Mouse (Mus musculus): ENCODE data around the gene Kctd2. TPM values are rescaled to one million over a fixed set of nuclear protein-coding genes. Genes with fewer than 3 reads are reported as not detected.

Gene Kctd2
- polyA plus RNA-seq, 1 experiment from 2014 or later = 5.7 TPM

- Histone ChIP-seq H3K4me1 (ENCODE audit: control insufficient read depth, insufficient read depth, low read depth, low read length) (peaks cover 8% of the 10 kb centered on the region), H3K27me3 (replicated peaks; ENCODE audit: control insufficient read depth, insufficient read depth, low read length) (no peaks in the 10 kb centered on the region), H3K4me3 (ENCODE audit: low read length) (no peak overlapping the region), H3K36me3 (ENCODE audit: control insufficient read depth, insufficient read depth, low read length) (peaks cover 26% of the 10 kb centered on the region), H3K9ac (ENCODE audit: low read depth, low read length) (no peak overlapping the region), H3K4me2 (ENCODE audit: low read length) (no peak overlapping the region), H3K27ac (ENCODE audit: low read depth, low read length) (no peak overlapping the region), H3K9me3 (ENCODE audit: control insufficient read depth, low read length) (no peaks in the 10 kb centered on the region)
- WGBS = 96% methylated on average over 6 of the region's 6 CpGs
- ATAC-seq = no peak
Measured at GRCm38 (mm10) chr11:115430561-115430960, 10.6 kb downstream of the Kctd2 start.

GRCm38 (mm10) chr11:115432814-115433213, 12.9 kb downstream of the Kctd2 start:
- H3K27me3 ChIP-seq (replicated peaks; ENCODE audit: control insufficient read depth, insufficient read depth, low read length) = no peaks in the 10 kb centered on the region
- no peak overlapping the region for H3K9ac ChIP-seq (ENCODE audit: low read depth, low read length)
- peaks cover 13% of the 10 kb centered on the region for H3K4me1 ChIP-seq (ENCODE audit: control insufficient read depth, insufficient read depth, low read depth, low read length)
- H3K36me3 ChIP-seq (ENCODE audit: control insufficient read depth, insufficient read depth, low read length) = peaks cover 26% of the 10 kb centered on the region
- no peak overlapping the region for H3K27ac ChIP-seq (ENCODE audit: low read depth, low read length)
- ATAC-seq = no peak
- 86% methylated on average over 4 of the region's 4 CpGs for WGBS
- H3K9me3 ChIP-seq (ENCODE audit: control insufficient read depth, low read length) = no peaks in the 10 kb centered on the region
- no peak overlapping the region for H3K4me3 ChIP-seq (ENCODE audit: low read length)
- no peak overlapping the region for H3K4me2 ChIP-seq (ENCODE audit: low read length)

- Histone ChIP-seq H3K27ac (ENCODE audit: low read depth, low read length) (no peak overlapping the region), H3K4me2 (ENCODE audit: low read length) (no peak overlapping the region), H3K9ac (ENCODE audit: low read depth, low read length) (no peak overlapping the region), H3K4me1 (ENCODE audit: control insufficient read depth, insufficient read depth, low read depth, low read length) (peaks cover 10% of the 10 kb centered on the region), H3K9me3 (ENCODE audit: control insufficient read depth, low read length) (no peaks in the 10 kb centered on the region), H3K36me3 (ENCODE audit: control insufficient read depth, insufficient read depth, low read length) (peaks cover 26% of the 10 kb centered on the region), H3K27me3 (replicated peaks; ENCODE audit: control insufficient read depth, insufficient read depth, low read length) (no peaks in the 10 kb centered on the region), H3K4me3 (ENCODE audit: low read length) (no peak overlapping the region)
- 75% methylated on average over 6 of the region's 6 CpGs for WGBS
- no peak for ATAC-seq
Measured at GRCm38 (mm10) chr11:115433342-115433741, 13.4 kb downstream of the Kctd2 start.

- Histone ChIP-seq H3K4me2 (ENCODE audit: low read length) (peak overlapping the region; percentile 65), H3K9ac (ENCODE audit: low read depth, low read length) (peak overlapping the region; percentile 45), H3K36me3 (ENCODE audit: control insufficient read depth, insufficient read depth, low read length) (peaks cover 10% of the 10 kb centered on the region), H3K27me3 (replicated peaks; ENCODE audit: control insufficient read depth, insufficient read depth, low read length) (no peaks in the 10 kb centered on the region), H3K9me3 (ENCODE audit: control insufficient read depth, low read length) (no peaks in the 10 kb centered on the region), H3K27ac (ENCODE audit: low read depth, low read length) (no peak overlapping the region), H3K4me1 (ENCODE audit: control insufficient read depth, insufficient read depth, low read depth, low read length) (peaks cover 10% of the 10 kb centered on the region), H3K4me3 (ENCODE audit: low read length) (peak overlapping the region; percentile 29)
- ATAC-seq = peak; percentile 67
- WGBS = 5% methylated on average over 31 of the region's 31 CpGs
Measured at GRCm38 (mm10) chr11:115435596-115436337, 15.8 kb downstream of the Kctd2 start.

- 75% methylated on average over 5 of the region's 5 CpGs for WGBS
- no peak for ATAC-seq
Measured at GRCm38 (mm10) chr11:115437571-115438122, 17.7 kb downstream of the Kctd2 start.

GRCm38 (mm10) chr11:115439326-115439725, 19.4 kb downstream of the Kctd2 start:
- no peak for ATAC-seq
- 91% methylated on average over 3 of the region's 3 CpGs for WGBS
- Histone ChIP-seq H3K4me2 (ENCODE audit: low read length) (no peak overlapping the region), H3K27ac (ENCODE audit: low read depth, low read length) (no peak overlapping the region), H3K27me3 (replicated peaks; ENCODE audit: control insufficient read depth, insufficient read depth, low read length) (no peaks in the 10 kb centered on the region), H3K36me3 (ENCODE audit: control insufficient read depth, insufficient read depth, low read length) (no peaks in the 10 kb centered on the region), H3K4me1 (ENCODE audit: control insufficient read depth, insufficient read depth, low read depth, low read length) (peaks cover 10% of the 10 kb centered on the region), H3K9me3 (ENCODE audit: control insufficient read depth, low read length) (no peaks in the 10 kb centered on the region), H3K9ac (ENCODE audit: low read depth, low read length) (no peak overlapping the region), H3K4me3 (ENCODE audit: low read length) (no peak overlapping the region)

More at GRCm38 (mm10) chr11:115437571-115438122, 17.7 kb downstream of the Kctd2 start:
- Histone ChIP-seq H3K4me3 (ENCODE audit: low read length) (no peak overlapping the region), H3K36me3 (ENCODE audit: control insufficient read depth, insufficient read depth, low read length) (no peaks in the 10 kb centered on the region), H3K27ac (ENCODE audit: low read depth, low read length) (no peak overlapping the region), H3K4me1 (ENCODE audit: control insufficient read depth, insufficient read depth, low read depth, low read length) (peaks cover 10% of the 10 kb centered on the region), H3K9me3 (ENCODE audit: control insufficient read depth, low read length) (no peaks in the 10 kb centered on the region), H3K27me3 (replicated peaks; ENCODE audit: control insufficient read depth, insufficient read depth, low read length) (no peaks in the 10 kb centered on the region), H3K9ac (ENCODE audit: low read depth, low read length) (no peak overlapping the region), H3K4me2 (ENCODE audit: low read length) (no peak overlapping the region)

- Histone ChIP-seq H3K27me3 (replicated peaks; ENCODE audit: control insufficient read depth, insufficient read depth, low read length) (no peaks in the 10 kb centered on the region), H3K4me1 (ENCODE audit: control insufficient read depth, insufficient read depth, low read depth, low read length) (peaks cover 10% of the 10 kb centered on the region), H3K27ac (ENCODE audit: low read depth, low read length) (no peak within 1 kb of the TSS), H3K4me2 (ENCODE audit: low read length) (no peak within 1 kb of the TSS), H3K36me3 (ENCODE audit: control insufficient read depth, insufficient read depth, low read length) (no peaks in the 10 kb centered on the region), H3K9me3 (ENCODE audit: control insufficient read depth, low read length) (no peaks in the 10 kb centered on the region), H3K4me3 (ENCODE audit: low read length) (no peak within 1 kb of the TSS), H3K9ac (ENCODE audit: low read depth, low read length) (no peak within 1 kb of the TSS)
- ATAC-seq = no peak
- WGBS = 97% methylated on average over 9 of the region's 9 CpGs
Measured at GRCm38 (mm10) chr11:115439906-115440595, 20.1 kb downstream of the Kctd2 start, which contains the start of gene Trim80. Gene Trim80 (plus strand): TSS chr11:115440545.

GRCm38 (mm10) chr11:115441417-115441816, 21.5 kb downstream of the Kctd2 start:
- no peak overlapping the region for H3K9ac ChIP-seq (ENCODE audit: low read depth, low read length)
- WGBS = 59% methylated on average over 15 of the region's 15 CpGs
- H3K27me3 ChIP-seq (replicated peaks; ENCODE audit: control insufficient read depth, insufficient read depth, low read length) = no peaks in the 10 kb centered on the region
- no peak overlapping the region for H3K4me3 ChIP-seq (ENCODE audit: low read length)
- H3K36me3 ChIP-seq (ENCODE audit: control insufficient read depth, insufficient read depth, low read length) = no peaks in the 10 kb centered on the region
- peak overlapping the region; percentile 11; the same call in 1 of the 2 replicates for H3K4me2 ChIP-seq (ENCODE audit: low read length)
- H3K4me1 ChIP-seq (ENCODE audit: control insufficient read depth, insufficient read depth, low read depth, low read length) = peaks cover under 1% of the 10 kb centered on the region; the same call in 1 of the 2 replicates
- no peak overlapping the region for H3K27ac ChIP-seq (ENCODE audit: low read depth, low read length)
- ATAC-seq = no peak
- no peaks in the 10 kb centered on the region for H3K9me3 ChIP-seq (ENCODE audit: control insufficient read depth, low read length)

- H3K27ac ChIP-seq (ENCODE audit: low read depth, low read length) = no peak overlapping the region
- no peaks in the 10 kb centered on the region for H3K9me3 ChIP-seq (ENCODE audit: control insufficient read depth, low read length)
- no peaks in the 10 kb centered on the region for H3K36me3 ChIP-seq (ENCODE audit: control insufficient read depth, insufficient read depth, low read length)
- H3K27me3 ChIP-seq (replicated peaks; ENCODE audit: control insufficient read depth, insufficient read depth, low read length) = no peaks in the 10 kb centered on the region; the same call in 1 of the 2 replicates
- no peak for ATAC-seq
- no peak overlapping the region for H3K9ac ChIP-seq (ENCODE audit: low read depth, low read length)
- 64% methylated on average over 3 of the region's 3 CpGs for WGBS
- no peak overlapping the region for H3K4me2 ChIP-seq (ENCODE audit: low read length)
- H3K4me1 ChIP-seq (ENCODE audit: control insufficient read depth, insufficient read depth, low read depth, low read length) = no peaks in the 10 kb centered on the region
- H3K4me3 ChIP-seq (ENCODE audit: low read length) = no peak overlapping the region
Measured at GRCm38 (mm10) chr11:115446906-115447305, 27.0 kb downstream of the Kctd2 start.
